Mouse (Mus musculus) thymus, postnatal 14 days (tissue): ENCODE measurements around the gene Ankrd17.

Experiments used
- DNase-seq: peaks from one replicate; pipeline ENCODE4 v3.0.0; 2021

The Ankrd17 gene

DNA sequence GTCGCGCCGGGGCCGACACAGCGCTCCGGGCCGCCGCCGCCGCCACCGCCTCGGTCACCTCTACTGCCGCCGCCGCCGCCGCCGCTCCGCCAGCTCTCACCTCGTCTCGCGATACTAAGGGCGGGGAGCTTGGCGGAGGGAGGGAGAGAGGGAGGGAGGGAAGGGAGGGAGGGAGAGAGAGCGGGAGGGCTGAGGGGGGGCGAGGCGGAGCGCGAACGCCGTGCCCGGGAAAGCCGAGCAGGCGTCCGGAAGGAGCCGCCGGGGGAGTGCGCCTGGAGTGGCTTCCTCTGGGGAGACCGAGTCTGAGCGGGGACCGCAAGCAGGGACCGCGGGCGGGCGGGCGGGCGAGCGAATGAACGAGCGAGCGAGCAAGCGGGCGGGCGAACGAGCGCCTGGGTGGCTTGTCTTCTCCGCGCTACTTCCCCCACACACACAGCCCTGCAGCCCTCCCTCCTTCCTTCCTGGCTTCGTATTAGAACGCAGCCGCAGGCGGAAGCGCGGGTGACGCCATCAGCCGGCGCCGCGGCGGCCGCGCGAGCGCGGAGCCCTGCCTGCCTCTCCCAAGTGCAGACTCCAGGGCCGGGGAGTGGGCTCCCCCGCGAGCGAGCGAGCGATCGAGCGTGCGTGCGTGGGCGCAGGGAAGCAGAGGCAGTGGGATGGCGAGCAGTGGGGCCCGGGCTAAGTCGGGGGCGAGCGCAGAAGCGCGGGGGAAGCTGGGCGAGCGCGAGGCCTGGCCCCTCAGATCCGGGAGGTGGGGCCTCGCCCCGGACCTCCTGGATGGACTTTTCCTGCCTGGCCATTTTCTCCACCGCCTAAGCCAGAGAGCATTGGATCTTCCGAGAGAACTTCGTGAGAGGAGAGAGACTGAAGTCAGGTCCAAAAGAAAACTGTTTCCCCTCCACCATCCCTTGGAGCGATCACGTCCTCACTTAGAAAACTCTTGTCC is at the start of gene Ankrd17:
TSS of gene Ankrd17 (minus strand) at position 457 of the 946 bp plus-strand sequence.
- peak; percentile 92 for DNase-seq

DNA sequence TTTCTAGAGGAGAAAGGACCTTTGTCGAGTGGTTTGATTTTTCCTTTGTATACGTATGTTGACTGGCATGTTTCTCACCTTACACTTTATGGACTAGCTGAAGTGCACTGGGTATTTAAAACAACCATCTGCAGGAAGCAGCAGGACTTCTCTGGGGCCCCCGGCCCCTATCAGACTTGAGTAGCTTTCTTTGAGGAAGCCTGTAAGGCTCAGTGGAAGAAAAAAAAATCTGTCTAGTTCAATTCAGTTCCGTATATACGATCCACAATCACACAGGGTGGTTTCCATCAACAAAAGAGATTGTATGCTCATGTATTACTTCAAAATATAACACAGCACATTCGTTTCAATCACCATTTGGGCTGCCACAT is 48.5 kb upstream of the Ankrd17 start:
- no peak for DNase-seq

DNA sequence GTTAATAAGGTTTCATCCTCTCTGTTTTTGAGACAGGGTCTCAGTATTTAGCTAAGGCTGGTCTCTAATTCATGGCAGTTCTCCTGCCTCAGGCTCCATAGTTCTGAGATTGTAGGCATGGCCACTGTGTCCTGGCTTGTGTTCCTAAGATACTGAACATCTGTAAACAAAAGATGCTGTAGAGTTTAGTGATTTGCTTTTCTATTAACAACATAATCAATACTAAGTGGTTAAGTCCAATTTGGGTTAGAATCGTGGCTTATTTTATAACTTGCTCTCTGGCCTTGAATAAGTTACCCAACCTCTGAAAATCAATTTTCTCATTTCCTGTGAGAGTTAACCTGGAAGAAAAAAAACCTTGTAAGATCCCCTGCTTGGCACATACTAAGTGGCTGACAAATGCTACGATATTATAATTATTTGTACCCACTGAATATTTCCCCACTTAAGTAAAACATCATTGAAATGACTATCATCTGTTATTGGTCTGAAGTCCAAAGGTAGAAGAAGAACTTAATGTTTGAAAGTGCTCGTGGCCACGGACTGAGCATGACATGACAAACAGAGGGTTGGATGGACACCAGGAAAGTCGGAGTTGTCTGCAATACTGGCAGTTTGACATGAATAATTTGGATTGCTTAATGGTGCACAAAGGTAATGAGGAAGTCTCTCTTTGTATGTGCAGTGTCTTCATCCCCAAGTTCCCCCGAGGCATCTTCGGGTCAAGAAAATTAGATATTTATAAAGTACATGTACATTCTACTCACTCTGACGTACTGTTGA is 48.0 kb upstream of the Ankrd17 start:
- no peak for DNase-seq

DNA sequence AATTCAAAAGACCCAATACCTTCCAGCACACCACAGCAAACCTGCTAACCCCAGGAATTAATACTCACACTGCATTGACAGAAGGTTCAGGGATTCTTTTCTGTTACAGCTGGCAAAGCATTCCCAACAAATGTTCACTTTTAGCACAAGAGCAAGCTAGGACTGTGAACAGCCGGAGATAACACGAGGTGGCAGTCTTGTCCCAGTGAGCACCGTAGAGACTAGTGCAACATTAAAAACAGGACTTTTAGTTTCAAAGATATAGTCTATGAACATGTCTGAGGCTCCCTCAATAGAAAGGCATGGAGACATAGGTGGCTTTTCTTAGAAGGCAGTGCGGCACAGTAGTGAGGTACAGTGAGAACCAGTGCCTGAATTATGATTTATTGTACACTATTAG is 38.8 kb upstream of the Ankrd17 start:
- DNase-seq: no peak

DNA sequence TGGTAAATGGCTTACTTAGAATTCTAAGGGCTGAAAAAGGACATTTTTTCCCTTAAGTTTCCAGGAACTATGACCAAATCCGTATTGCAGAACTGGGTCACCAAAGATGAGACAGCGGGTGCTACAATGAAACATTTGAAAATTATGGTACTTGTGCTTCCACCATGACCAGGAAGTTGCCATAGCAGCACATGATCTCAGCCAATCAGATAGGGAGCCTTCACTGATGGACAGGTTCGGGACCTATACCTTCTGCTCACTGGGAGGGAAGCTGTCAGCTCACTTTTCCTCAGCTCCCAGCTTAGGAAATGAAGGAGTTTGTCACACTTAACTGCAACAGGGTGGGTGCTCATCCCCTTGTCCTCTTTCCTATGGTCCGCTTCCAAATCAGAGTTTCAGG is 30.4 kb upstream of the Ankrd17 start:
- no peak for DNase-seq

DNA sequence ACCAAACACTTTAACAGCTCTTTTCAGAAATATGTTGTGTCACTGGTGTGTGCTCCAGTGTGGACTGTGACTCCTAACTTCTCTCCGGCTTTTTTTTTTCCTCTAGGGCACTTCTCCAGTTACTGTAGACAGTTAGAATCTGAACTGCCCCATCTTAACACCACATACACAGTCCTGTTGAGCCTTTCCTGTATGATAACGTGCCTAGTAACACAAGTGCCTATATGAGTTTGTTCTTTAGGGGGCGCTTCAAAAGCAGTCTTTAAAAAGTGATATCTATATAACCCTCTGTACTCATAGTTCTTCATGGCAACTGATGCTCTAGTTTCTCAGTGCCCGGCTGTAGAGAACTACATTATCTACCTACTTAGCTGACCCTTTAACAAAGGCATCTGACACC is 27.9 kb upstream of the Ankrd17 start:
- peak; percentile 10 for DNase-seq

DNA sequence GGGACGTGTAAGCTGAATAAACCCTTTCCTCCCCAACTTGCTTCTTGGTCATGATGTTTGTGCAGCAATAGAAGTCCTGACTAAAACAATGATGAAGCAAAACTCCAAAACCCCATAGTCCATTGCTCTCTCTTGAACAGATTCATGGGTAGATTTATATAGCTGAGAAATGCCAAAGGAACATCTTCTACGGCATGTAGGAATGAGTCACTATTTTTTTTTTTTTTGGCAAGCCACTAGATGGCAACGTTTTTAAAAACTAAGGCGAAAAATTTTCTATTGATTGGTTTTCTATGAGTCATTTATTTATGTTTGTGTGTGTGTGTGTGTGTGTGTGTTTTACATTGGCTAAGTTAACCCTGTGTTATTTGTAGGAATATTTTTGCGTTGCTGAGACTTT is 27.4 kb upstream of the Ankrd17 start:
- no peak for DNase-seq

DNA sequence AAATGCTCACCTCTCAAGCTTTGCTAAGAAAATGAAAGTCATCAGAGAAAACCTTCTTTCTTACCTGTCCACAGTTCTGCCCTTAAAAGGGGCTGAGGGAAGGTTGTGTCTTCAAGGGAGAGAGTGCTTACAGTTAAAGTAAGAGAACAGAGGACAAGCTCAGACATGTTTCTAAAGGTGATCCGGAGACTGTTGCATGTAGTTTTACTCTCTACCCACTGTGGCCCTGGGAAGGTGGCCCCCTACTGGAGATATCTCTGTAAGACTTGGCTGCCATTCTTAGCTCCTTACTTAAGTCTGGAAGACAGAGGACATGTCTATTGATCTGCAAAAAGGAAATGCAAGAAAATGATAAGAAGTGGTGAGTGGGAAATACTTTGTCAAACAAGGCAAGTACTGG is 16.7 kb upstream of the Ankrd17 start:
- DNase-seq: peak; percentile 49

DNA sequence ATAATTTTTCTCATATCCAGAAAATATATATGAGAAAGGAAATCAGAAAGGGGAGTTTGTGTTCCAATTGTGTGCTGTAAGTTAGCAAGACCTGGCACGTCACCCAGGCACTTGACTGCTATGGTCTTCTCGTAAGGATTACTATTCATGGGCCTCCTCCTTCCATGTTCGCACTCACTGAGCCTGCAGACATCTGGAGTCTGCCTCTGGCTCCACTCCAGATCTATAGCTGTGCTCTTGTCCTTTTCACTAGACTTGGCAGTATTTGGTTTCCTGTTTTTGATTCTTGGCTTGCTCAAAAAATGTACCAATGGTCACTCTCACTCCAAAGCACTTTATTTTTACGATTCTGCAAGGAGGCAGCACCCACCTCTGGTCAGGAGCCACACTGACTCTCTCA is 15.1 kb upstream of the Ankrd17 start:
- DNase-seq: no peak

DNA sequence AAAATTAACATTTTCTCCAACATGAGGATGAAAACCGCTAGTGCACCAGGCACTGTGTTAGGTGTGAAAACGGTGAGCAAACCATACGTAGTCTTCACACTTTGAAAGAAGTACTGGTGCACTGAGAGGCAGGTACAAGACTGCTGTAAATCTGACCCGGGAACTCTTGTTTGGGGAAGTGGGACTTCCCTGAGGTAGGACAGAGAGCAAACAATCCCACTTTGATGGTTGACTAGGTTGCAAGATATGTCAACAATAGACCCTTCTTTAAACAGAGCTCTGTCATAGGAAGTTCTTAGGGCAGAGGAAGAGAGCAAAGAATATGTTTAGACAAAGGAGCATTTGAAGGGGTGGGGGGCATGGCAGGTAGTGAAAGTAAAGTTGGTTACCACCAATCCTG is 7.3 kb upstream of the Ankrd17 start:
- DNase-seq: no peak

DNA sequence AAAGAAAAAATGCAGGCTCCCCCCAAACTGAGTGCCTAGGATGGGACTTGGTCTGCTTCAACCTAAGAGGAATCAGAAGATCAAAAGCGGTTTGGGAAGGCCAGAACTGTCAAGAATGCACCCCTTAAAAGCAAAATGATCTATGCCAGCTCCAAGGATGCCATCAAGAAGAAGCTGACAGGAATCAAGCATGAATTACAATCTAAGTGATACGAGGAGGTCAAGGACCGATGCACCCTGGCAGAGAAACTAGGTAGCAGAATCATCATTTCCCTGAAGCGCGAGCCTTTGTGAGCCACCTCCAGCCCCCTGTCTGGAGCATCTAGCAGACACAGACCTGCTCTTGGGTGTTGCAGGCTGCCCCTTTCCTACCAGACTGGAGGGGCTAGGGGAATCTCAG is 4.0 kb upstream of the Ankrd17 start:
- no peak for DNase-seq

DNA sequence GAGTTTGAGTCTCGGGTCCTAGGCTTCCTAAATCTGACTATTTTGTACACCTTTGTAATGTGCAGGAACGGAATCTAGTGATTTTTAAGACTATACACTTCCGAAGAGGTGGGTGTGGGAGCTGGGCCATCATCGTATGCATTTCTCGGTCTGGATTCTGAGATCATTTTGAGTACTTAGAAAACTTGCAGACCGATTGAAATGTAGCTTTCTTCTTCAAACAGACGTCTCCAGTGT is 608 bp upstream of the Ankrd17 start, which contains the start of gene Gm9958:
TSS of gene Gm9958 (plus strand) at position 138 of the 237 bp plus-strand sequence.
- DNase-seq: peak; percentile 6

DNA sequence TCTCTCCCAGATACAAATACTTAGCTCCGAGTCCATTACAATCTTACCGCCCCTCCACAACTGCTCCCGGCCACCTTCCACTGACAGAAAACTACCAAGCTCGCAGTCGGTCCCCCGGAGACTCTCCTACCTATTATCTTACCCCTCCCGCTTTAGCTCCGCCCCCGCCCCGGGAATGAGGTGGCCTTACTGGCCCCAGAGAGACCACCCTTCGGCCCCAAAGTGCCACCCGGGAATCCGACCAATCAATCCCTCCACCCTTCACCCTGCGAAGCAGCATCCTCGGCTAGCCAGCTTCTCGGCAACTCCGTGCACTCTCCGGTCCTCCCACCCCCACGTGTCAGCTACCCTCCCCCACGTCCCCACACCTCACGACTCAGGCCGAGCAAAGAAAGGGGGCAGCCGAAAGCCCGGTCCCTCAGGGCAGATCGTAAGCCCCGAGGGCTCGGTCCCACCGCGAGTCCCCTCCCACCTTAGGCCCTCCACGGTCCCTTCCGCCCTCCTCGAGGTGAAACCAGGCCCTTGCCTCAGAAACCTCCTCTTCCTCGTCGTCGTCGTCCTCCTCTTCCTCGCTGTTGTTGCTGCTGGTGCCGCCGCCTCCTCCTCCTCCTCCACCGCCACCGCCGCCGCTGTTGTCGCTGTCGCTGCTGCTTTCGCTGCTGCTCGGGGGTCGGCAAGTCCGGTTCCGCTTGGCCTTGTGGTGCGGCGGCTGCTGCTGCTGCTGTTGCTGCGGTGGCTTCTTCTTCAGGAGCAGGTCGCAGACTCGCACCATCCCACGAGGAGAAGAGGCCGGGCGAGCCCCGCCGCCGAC is 1.0 kb downstream of the Ankrd17 start:
- peak; percentile 73 for DNase-seq

DNA sequence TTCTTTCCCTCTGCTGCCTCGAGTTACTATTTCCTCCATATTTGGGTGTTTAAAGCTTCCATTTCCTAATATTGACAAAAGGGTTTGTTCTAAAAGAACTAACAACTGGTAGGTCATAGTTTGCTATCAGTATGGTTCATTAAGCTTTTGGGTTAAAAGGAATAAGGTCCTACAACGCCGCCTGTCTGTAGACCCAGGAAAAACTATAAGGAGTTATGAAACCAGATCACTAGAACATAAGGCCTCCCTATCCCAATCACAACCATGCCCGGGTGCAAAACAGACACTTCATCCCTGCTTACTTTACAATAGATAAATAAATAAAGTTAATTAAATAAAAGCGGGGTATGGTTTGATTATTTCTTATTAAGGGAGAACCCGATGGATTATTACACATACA is 1.9 kb downstream of the Ankrd17 start:
- DNase-seq: peak; percentile 73

DNA sequence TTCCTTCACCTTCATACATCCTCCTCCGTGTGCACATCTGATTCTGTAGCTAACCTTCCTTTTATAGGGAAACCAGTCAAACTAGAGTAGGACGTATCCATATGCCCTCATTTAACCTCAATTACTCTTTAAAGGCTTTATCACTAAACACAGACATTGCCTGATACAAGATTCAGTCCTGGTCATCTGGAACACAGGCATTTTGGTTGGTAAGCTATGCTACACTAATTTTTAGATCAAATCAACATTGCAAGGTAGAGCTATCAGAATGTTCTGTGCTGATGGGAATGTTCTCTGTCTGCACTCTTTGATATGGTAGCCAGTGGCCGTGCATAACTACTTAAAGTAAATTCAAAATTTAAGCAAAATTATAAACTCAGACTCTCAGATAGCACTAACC is 10.6 kb downstream of the Ankrd17 start:
- DNase-seq: no peak

DNA sequence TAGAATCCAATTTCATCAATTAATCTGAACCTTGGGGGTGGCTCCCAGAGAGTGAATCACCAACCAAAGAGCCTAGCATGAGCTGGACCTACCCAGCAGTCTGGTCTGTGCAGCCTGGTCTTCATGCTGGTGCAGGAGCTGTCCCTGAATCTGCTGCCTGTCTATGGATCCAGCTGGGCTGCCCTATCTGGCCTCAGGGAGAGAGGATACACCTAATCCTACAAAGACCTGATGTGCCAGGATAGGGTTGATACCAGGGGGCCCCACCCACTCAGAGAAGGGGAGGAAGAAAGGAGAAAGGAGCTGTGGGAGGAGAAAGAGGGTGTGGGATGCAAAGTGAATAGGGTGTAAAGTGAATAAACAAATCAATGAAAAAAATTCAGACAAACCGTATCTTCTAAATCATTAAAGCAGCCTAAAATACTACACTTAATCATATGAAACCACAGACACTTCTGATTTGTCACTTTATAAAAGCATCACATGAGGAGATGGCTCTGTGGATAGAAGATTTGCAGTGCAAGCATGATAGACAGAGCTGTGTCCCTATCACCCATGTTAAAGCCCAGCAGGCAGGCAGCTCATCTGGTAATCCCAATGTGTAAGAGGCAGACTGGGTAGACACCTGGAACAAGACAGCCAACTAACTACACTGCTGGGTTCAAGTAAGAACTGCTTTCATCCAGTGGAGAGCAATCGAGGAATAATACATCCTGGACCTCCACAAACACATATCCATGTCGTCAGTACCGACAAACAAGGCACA is 12.6 kb downstream of the Ankrd17 start:
- DNase-seq: no peak

DNA sequence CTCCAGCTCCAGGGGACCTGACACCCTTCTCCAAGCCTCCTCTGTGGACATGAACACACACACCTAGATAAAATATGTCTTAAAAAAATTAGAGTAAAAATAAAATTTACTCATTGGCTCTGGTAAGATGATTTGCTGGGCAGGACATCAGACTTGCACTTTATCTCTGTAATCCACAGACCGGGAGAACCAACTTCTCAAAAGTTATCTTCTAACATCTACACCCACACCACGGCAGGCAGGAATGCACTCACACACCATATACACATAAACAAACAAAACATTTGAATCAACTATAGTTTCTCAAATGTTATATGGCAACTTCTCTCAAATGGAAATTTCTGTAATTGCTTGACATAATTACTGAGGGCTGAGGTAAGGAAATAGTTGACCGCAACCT is 19.5 kb downstream of the Ankrd17 start:
- DNase-seq: no peak

DNA sequence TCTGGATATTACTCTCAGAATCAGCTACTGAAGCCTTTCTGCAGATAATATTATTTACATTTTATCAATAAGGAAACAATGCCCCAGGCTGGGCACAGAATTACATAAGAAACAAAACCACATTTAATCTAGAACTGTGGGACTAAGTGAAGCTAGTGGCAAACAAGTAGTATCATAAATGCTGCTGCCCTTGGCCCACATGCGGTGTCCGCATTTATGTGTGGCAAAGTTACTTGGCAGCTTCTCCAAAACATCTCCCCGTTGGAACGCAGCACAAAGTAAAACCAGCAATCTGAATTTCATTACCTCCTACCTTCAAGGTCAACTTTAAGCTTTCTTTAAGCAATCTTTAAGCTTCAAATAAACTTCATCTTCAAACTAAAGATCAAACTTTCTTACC is 25.5 kb downstream of the Ankrd17 start:
- no peak for DNase-seq

DNA sequence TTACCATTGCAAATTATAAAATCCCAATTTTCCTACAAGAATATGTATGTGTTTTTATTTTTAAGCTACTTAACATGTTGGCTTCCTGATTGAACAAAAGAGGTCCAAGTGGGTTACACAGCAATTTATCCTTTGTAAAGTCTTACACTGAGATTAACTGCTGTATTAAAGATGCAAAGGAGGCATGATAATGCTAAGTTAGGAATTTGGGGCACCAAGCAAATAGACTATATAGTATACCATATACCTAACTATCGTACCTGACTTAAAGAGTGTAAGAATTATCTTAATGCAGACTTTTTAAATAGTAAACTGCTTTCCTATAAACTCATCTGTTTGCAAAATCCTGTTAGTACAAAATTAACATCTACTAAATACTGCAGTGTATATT is 26.4 kb downstream of the Ankrd17 start:
- DNase-seq: no peak

DNA sequence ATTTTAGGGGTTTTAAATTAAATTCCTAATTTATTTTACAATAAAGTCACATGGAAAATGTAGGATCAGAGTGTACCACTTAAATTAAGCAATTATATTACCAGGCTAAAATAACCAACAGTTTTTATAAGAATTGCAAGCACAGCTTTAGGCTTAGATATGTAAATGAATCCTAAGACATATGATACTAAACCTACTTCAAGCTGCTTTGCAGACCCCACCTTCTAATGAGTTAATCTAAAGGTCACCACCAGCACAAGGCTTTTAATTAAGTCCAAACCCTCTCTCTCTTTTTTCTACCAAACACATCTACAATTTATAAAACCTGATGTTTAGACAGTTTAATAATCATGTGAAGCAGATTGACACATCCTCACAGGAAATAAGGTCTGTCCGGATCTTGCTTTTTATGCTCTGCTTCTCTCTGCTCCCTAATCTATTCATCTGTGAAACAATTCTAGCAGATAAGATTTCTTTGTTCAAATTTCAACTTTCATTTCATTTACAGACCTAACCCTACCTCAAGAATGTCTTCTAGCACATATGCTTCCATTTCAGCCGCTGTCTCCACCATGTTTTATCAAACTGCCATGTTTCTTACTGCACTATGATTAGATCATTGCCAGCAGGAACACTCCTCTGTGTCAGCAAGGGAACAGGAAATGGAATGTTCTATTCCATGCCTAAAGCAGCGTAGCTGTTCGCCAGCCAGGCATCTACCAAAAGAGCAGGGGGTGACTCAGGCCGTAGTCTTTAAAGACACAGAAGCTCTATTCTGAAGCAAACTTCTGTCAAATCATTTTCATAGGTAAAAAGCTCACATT is 27.0 kb downstream of the Ankrd17 start:
- peak; percentile 33 for DNase-seq

DNA sequence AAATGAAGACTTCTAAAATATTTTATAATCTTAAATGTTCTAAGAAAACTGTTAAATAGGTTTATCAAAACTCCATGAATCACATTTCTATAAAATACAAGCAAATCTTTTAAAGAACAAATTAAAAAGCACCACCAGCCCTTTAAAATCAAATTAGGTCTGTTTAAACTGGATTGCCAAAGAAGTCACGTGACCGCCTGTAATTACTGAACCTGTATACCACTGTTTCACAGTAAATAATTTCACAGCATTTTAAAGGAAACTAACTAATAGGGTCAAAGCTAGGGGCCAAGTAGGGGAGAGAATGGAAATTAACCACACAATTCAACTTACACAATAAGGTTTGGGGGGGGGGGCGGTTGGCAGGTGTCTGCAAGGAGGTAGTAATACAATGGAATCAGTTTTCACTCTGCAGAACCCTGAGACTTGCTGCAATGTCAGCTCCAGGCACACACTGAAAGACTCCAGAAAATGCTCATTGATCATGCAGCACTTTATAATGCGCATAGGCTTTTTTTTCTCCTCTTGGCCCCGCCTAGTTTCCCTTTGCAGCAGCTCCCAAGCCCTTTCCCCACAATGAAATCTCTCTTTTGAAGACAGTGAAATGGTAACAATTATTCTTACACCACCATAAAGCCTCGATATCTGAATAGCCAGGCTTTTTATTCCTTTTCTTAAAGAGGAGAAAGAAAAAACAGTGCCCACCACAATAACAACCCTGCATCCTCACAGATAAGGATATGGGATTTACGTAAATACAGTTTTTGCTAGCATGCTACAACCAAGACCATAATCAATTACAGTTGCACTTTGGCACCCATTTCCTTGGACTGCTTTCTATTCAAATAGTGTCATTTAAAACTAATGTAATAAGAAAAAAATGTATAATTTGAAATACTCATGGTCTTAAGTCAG is 27.9 kb downstream of the Ankrd17 start:
- DNase-seq: no peak
